Mouse (Mus musculus): ENCODE data around the gene Krtap4-13. TPM values are rescaled to one million over a fixed set of nuclear protein-coding genes. Genes with fewer than 3 reads are reported as not detected.
"Not testable (repeated sequence)": the region's sequence is repeated elsewhere in the genome, so short reads cannot be mapped to it uniquely, and the experiment has no call there.

Krtap4-13 gene
- polyA plus RNA-seq (2012), result not detected in 2 replicates

DNA sequence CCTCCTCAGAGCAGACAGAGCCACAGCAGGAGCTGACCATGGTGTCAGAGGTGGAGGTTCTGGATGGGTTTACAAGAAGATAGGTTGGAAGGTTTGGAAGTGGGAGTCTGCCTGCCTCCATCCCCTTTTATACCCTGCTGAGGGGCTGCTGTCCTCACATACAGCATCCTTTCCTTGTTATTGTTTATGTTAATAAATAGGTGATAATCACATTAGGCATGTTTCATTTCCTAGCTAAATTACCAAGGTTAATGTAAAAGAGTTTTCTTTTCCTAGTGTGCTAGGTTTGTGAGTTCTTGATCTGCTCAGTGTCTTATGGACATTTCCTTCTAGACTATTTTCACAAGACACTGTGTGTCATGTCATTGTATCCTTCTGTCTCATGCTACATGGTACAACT is at the start of gene Krtap4-13:
Gene Krtap4-13 (minus strand): TSS at position 101 of the 400 bp plus-strand sequence.
- H3K4me3 ChIP-seq (replicated peaks); H3K36me3 ChIP-seq (ENCODE audit: control insufficient read depth); H3K9me3 ChIP-seq (ENCODE audit: control insufficient read depth, low read length); H3K4me1 ChIP-seq (ENCODE audit: control insufficient read depth); H3K27me3 ChIP-seq (ENCODE audit: control insufficient read depth): not testable (repeated sequence)

DNA sequence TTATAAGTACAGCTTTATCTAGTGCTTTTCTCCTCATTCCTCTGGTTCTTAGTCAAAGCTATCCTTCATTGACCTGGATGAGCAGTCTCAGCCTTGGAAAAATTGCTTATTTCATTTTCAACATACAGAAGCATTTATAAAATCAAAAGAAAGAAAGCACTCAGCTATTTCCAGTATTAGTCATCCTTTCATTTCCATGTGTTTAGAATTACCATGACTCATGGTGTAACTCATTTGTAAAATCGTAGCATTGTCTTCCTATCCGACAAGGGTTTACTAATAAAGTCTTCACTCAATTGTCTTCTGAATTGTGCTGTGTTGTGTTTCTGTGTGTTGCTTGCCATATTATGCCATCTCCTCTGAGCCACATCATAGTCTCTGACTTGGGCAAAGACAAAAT is 49.1 kb upstream of the Krtap4-13 start:
- TF ChIP-seq TAL1 (IDR thresholded peaks at IDR 0.05; ENCODE audit: low read length), result no peak
- no peak for TF ChIP-seq GATA1 (IDR thresholded peaks at IDR 0.05; ENCODE audit: low read length)

DNA sequence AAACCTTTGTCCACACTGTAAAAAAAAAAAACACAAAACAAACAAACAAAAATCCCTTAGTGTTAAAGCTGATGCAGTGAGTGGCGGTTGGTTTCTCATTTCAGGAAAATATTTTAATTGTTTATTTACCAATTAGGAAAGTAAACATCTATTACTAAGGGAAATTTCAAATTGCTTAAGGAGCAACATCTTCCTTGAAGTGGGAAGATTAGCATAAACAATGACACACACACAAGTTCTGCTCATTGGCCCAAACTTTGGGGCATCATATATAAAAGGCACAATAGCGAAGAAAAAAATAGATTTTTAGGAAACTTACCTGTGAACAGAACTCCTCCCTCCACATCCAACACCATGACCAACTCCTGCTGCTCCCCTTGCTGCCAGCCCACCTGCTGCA is 47.9 kb upstream of the Krtap4-13 start, which contains the start of gene Gm11568:
Gene Gm11568 (plus strand): TSS at position 301 of the 400 bp plus-strand sequence.
- no peak within 1 kb of the TSS for H3K4me3 ChIP-seq (replicated peaks)
- no peaks in the 10 kb centered on the region for H3K27me3 ChIP-seq (ENCODE audit: control insufficient read depth)
- no peak for TF ChIP-seq GATA1 (IDR thresholded peaks at IDR 0.05; ENCODE audit: low read length)
- TF ChIP-seq TAL1 (IDR thresholded peaks at IDR 0.05; ENCODE audit: low read length), result no peak
- H3K36me3 ChIP-seq (ENCODE audit: control insufficient read depth), result no peaks in the 10 kb centered on the region
- H3K4me1 ChIP-seq (ENCODE audit: control insufficient read depth), result no peaks in the 10 kb centered on the region
- no peaks in the 10 kb centered on the region for H3K9me3 ChIP-seq (ENCODE audit: control insufficient read depth, low read length)

More for the DNA sequence above, 49.1 kb upstream of the Krtap4-13 start:
- no peak overlapping the region for H3K4me3 ChIP-seq (replicated peaks)
- no peaks in the 10 kb centered on the region for H3K36me3 ChIP-seq (ENCODE audit: control insufficient read depth)
- no peaks in the 10 kb centered on the region for H3K4me1 ChIP-seq (ENCODE audit: control insufficient read depth)
- no peaks in the 10 kb centered on the region for H3K9me3 ChIP-seq (ENCODE audit: control insufficient read depth, low read length)
- H3K27me3 ChIP-seq (ENCODE audit: control insufficient read depth), result no peaks in the 10 kb centered on the region

DNA sequence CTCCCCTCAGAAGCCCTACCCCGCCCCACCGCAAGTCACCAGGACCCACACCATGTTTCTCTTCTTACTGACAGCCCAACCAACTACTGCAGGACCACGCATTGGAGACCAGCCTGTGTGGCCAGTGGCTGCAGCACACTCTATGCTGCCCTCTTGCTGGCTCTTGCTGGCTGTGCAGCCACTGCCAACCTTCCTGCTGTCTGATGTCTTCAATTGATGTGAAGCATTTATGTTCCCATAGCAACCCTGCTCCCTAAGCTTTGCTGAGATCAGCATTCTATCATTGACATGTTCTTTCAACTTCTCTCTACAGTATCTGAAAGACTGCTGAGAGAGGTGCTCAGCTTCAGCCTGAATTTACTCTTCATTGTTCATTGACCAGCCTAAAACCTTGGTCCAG is 44.4 kb upstream of the Krtap4-13 start:
- Histone ChIP-seq H3K36me3 (ENCODE audit: control insufficient read depth) (no peaks in the 10 kb centered on the region), H3K27me3 (ENCODE audit: control insufficient read depth) (no peaks in the 10 kb centered on the region), H3K4me1 (ENCODE audit: control insufficient read depth) (no peaks in the 10 kb centered on the region), H3K4me3 (replicated peaks) (no peak overlapping the region), H3K9me3 (ENCODE audit: control insufficient read depth, low read length) (peaks cover 2% of the 10 kb centered on the region; the same call in 1 of the 2 replicates)
- TF ChIP-seq GATA1 (IDR thresholded peaks at IDR 0.05; ENCODE audit: low read length) (no peak), TAL1 (IDR thresholded peaks at IDR 0.05; ENCODE audit: low read length) (no peak)

DNA sequence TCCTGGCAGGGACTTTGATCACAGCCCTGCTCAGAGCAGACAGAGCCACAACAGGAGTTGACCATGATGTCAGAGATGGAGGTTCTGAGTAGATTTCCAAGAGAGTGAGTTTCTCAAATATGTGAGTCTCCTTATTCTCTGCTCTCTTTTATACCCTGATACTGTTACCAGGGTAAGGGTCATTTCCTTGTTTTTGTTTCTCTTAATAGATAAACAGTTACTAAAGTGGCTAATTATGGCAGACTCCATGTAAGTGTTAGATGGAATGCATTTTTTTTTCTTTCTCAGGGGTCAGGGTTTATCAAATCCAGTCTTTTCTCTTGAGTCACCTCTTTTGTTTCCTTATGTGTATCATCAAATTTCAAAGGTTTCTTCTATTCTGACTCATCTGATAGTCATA is 41.8 kb upstream of the Krtap4-13 start, which contains the start of gene Krtap4-16:
Gene Krtap4-16 (minus strand): TSS at position 101 of the 400 bp plus-strand sequence.
- Histone ChIP-seq H3K27me3 (ENCODE audit: control insufficient read depth) (no peaks in the 10 kb centered on the region), H3K4me3 (replicated peaks) (no peak within 1 kb of the TSS), H3K36me3 (ENCODE audit: control insufficient read depth) (no peaks in the 10 kb centered on the region), H3K4me1 (ENCODE audit: control insufficient read depth) (no peaks in the 10 kb centered on the region), H3K9me3 (ENCODE audit: control insufficient read depth, low read length) (peaks cover 4% of the 10 kb centered on the region; the same call in 1 of the 2 replicates)
- TF ChIP-seq GATA1 (IDR thresholded peaks at IDR 0.05; ENCODE audit: low read length), result no peak
- no peak for TF ChIP-seq TAL1 (IDR thresholded peaks at IDR 0.05; ENCODE audit: low read length)

DNA sequence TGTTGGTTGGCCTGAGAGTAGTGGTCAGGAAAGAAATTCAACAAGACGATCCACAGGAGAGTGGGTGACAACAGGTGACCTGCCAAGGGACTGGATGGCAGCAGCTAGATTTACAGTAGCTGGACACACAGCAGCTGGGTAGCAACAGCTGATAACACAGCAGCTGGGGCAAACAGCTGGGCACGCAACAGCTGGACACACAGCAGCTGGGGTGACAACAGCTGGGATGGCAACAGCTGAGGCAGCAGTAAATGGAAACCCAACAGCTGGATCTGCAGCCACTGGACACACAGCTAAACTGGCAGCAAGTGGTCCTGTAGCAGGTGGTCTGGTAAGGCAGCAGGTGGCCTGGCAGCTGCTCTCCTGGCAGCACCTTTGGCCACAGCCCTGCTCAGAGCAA is 37.1 kb upstream of the Krtap4-13 start:
- no peak for TF ChIP-seq TAL1 (IDR thresholded peaks at IDR 0.05; ENCODE audit: low read length)
- H3K4me1 ChIP-seq (ENCODE audit: control insufficient read depth), result no peaks in the 10 kb centered on the region
- no peaks in the 10 kb centered on the region for H3K27me3 ChIP-seq (ENCODE audit: control insufficient read depth)
- no peaks in the 10 kb centered on the region for H3K36me3 ChIP-seq (ENCODE audit: control insufficient read depth)
- H3K4me3 ChIP-seq (replicated peaks), result no peak overlapping the region
- peaks cover 4% of the 10 kb centered on the region; the same call in 1 of the 2 replicates for H3K9me3 ChIP-seq (ENCODE audit: control insufficient read depth, low read length)

DNA sequence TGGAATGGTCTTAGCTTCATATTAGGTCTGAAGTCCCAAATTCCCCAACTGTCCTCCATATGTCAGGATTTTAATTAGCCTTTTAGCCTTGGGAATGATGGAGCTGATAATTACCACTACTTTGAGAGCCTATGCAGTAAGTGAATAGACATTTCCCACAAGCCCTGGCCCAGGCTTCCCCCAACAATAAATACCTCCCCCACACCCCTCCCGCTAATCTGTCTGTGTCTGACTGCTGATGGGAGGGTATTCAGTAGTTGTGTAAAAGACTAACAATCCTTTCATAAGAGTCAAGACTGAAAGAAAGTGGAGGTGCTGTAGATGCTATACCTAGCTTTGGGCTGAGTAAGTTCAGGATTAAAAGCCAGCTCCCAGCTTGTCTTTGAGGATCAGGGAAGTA is 32.5 kb upstream of the Krtap4-13 start:
- Histone ChIP-seq H3K36me3 (ENCODE audit: control insufficient read depth) (no peaks in the 10 kb centered on the region), H3K9me3 (ENCODE audit: control insufficient read depth, low read length) (peaks cover 12% of the 10 kb centered on the region), H3K4me3 (replicated peaks) (no peak overlapping the region), H3K27me3 (ENCODE audit: control insufficient read depth) (no peaks in the 10 kb centered on the region), H3K4me1 (ENCODE audit: control insufficient read depth) (no peaks in the 10 kb centered on the region)
- TF ChIP-seq TAL1 (IDR thresholded peaks at IDR 0.05; ENCODE audit: low read length), result no peak
- TF ChIP-seq GATA1 (IDR thresholded peaks at IDR 0.05; ENCODE audit: low read length), result no peak

DNA sequence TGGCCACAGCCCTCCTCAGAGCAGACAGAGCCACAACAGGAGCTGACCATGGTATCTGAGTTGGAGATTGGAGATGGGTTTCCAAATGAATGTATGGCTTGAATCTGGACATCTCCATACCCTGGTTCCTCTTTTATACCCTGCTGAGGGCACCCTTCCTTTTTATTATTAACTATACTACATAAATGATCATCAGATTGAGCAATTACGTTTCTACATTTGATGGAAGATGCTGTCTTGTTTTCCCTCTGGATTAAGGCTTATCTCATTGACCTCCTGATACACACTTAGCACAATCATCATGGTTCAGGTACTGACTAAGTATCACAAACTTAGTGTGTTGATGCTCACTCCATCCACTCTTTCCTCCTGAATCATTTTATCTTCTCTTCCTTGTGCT is 28.3 kb upstream of the Krtap4-13 start, which contains the start of gene 2300003K06Rik:
Gene 2300003K06Rik (minus strand): TSS at position 101 of the 400 bp plus-strand sequence.
- Histone ChIP-seq H3K36me3 (ENCODE audit: control insufficient read depth) (no peaks in the 10 kb centered on the region), H3K4me3 (replicated peaks) (no peak within 1 kb of the TSS), H3K4me1 (ENCODE audit: control insufficient read depth) (no peaks in the 10 kb centered on the region), H3K9me3 (ENCODE audit: control insufficient read depth, low read length) (peaks cover 15% of the 10 kb centered on the region), H3K27me3 (ENCODE audit: control insufficient read depth) (no peaks in the 10 kb centered on the region)
- no peak for TF ChIP-seq GATA1 (IDR thresholded peaks at IDR 0.05; ENCODE audit: low read length)
- TF ChIP-seq TAL1 (IDR thresholded peaks at IDR 0.05; ENCODE audit: low read length), result no peak

DNA sequence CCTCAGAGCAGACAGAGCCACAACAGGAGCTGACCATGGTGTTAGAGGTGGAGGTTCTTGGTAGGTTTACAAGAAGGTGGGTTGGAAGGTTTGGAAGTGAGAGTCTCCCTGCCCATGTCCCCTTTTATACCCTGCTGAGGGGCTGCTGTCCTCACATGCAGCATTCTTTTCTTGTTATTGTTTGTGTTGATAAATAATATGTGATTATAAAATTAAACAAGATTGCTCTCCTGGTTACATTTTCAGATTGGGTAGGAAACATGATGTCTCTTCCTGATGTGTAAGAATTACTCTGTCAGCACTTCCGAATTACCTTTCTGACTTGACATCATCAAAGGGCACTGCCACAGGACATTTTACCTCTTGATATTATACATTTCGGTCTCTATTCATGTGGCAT is 5.9 kb upstream of the Krtap4-13 start, which contains the start of gene Gm11564:
Gene Gm11564 (minus strand): TSS at position 101 of the 400 bp plus-strand sequence.
- not testable (repeated sequence) for H3K9me3 ChIP-seq (ENCODE audit: control insufficient read depth, low read length); H3K36me3 ChIP-seq (ENCODE audit: control insufficient read depth); H3K27me3 ChIP-seq (ENCODE audit: control insufficient read depth); H3K4me1 ChIP-seq (ENCODE audit: control insufficient read depth); H3K4me3 ChIP-seq (replicated peaks)

DNA sequence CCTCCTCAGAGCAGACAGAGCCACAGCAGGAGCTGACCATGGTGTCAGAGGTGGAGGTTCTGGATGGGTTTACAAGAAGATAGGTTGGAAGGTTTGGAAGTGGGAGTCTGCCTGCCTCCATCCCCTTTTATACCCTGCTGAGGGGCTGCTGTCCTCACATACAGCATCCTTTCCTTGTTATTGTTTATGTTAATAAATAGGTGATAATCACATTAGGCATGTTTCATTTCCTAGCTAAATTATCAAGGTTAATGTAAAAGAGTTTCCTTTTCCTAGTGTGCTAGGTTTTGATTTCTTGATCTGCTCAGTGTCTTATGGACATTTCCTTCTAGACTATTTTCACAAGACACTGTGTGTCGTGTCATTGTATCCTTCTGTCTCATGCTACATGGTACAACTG is 5.3 kb downstream of the Krtap4-13 start, which contains the start of gene Gm11554:
Gene Gm11554 (minus strand): TSS at position 101 of the 400 bp plus-strand sequence.
- H3K4me3 ChIP-seq (replicated peaks); H3K9me3 ChIP-seq (ENCODE audit: control insufficient read depth, low read length); H3K4me1 ChIP-seq (ENCODE audit: control insufficient read depth); H3K27me3 ChIP-seq (ENCODE audit: control insufficient read depth); H3K36me3 ChIP-seq (ENCODE audit: control insufficient read depth): not testable (repeated sequence)

DNA sequence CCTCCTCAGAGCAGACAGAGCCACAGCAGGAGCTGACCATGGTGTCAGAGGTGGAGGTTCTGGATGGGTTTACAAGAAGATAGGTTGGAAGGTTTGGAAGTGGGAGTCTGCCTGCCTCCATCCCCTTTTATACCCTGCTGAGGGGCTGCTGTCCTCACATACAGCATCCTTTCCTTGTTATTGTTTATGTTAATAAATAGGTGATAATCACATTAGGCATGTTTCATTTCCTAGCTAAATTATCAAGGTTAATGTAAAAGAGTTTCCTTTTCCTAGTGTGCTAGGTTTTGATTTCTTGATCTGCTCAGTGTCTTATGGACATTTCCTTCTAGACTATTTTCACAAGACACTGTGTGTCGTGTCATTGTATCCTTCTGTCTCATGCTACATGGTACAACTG is 10.9 kb downstream of the Krtap4-13 start, which contains the start of gene Gm11569:
Gene Gm11569 (minus strand): TSS at position 101 of the 400 bp plus-strand sequence.
- H3K4me1 ChIP-seq (ENCODE audit: control insufficient read depth); H3K27me3 ChIP-seq (ENCODE audit: control insufficient read depth); H3K9me3 ChIP-seq (ENCODE audit: control insufficient read depth, low read length); H3K36me3 ChIP-seq (ENCODE audit: control insufficient read depth); H3K4me3 ChIP-seq (replicated peaks): not testable (repeated sequence)
